Mouse (Mus musculus): ENCODE measurements at regions not wholly inside any gene's neighbourhood (a gene's known extent, or its start where the extent isn't known, plus 50 kb on each side); places are given as distances from the start of the nearest gene placed in this dataset.
"Not testable (repeated sequence)": the region's sequence is repeated elsewhere in the genome, so short reads cannot be mapped to it uniquely, and the experiment has no call there.

GRCm38 (mm10) chr13:5615327-5615726 is 246.0 kb upstream of the Klf6 start:
- H3K27ac ChIP-seq = no peak overlapping the region

GRCm38 (mm10) chr13:5628124-5628523 is 233.2 kb upstream of the Klf6 start:
- no peak for DNase-seq (ENCODE audit: low spot score)
- Histone ChIP-seq H3K9me3 (no peaks in the 10 kb centered on the region), H3K4me3 (no peak overlapping the region), H3K27ac (no peak overlapping the region), H3K4me1 (replicated peaks) (no peaks in the 10 kb centered on the region), H3K27me3 (ENCODE audit: insufficient read depth, poor library complexity, severe bottlenecking) (no peaks in the 10 kb centered on the region), H3K36me3 (no peaks in the 10 kb centered on the region)
- 46% methylated on average over 2 of the region's 2 CpGs for WGBS

More at GRCm38 (mm10) chr13:5615327-5615726, 246.0 kb upstream of the Klf6 start:
- no peaks in the 10 kb centered on the region for H3K27me3 ChIP-seq (ENCODE audit: insufficient read depth, poor library complexity, severe bottlenecking)
- no peaks in the 10 kb centered on the region for H3K4me1 ChIP-seq (replicated peaks)
- no peaks in the 10 kb centered on the region for H3K36me3 ChIP-seq
- WGBS = 87% methylated on average over 3 of the region's 3 CpGs
- no peaks in the 10 kb centered on the region for H3K9me3 ChIP-seq
- no peak for DNase-seq (ENCODE audit: low spot score)
- H3K4me3 ChIP-seq = no peak overlapping the region

- H3K4me3 ChIP-seq = no peak overlapping the region
- 86% methylated on average over 2 of the region's 2 CpGs for WGBS
- no peak for DNase-seq (ENCODE audit: low spot score)
These were observed 226.3 kb upstream of the Klf6 start for GRCm38 (mm10) chr13:5634960-5635359.

GRCm38 (mm10) chr13:5641743-5642510 is 219.4 kb upstream of the Klf6 start:
- WGBS = 91% methylated on average over 7 of the region's 7 CpGs
- no peaks in the 10 kb centered on the region for H3K27me3 ChIP-seq (ENCODE audit: insufficient read depth, poor library complexity, severe bottlenecking)
- no peaks in the 10 kb centered on the region for H3K4me1 ChIP-seq (replicated peaks)
- no peak for DNase-seq (ENCODE audit: low spot score)
- no peak overlapping the region for H3K27ac ChIP-seq
- no peaks in the 10 kb centered on the region for H3K36me3 ChIP-seq
- H3K4me3 ChIP-seq = no peak overlapping the region
- H3K9me3 ChIP-seq = no peaks in the 10 kb centered on the region

More at GRCm38 (mm10) chr13:5634960-5635359, 226.3 kb upstream of the Klf6 start:
- no peak overlapping the region for H3K27ac ChIP-seq
- no peaks in the 10 kb centered on the region for H3K36me3 ChIP-seq
- no peaks in the 10 kb centered on the region for H3K9me3 ChIP-seq
- H3K4me1 ChIP-seq (replicated peaks) = no peaks in the 10 kb centered on the region
- H3K27me3 ChIP-seq (ENCODE audit: insufficient read depth, poor library complexity, severe bottlenecking) = no peaks in the 10 kb centered on the region

GRCm38 (mm10) chr13:5648276-5648675 is 213.0 kb upstream of the Klf6 start:
- Histone ChIP-seq H3K4me3 (no peak overlapping the region), H3K9me3 (no peaks in the 10 kb centered on the region), H3K4me1 (replicated peaks) (no peaks in the 10 kb centered on the region), H3K27me3 (ENCODE audit: insufficient read depth, poor library complexity, severe bottlenecking) (no peaks in the 10 kb centered on the region), H3K27ac (no peak overlapping the region), H3K36me3 (no peaks in the 10 kb centered on the region)
- WGBS = 83% methylated on average over 4 of the region's 4 CpGs
- no peak for DNase-seq (ENCODE audit: low spot score)

- no peak overlapping the region for H3K4me3 ChIP-seq
- no peaks in the 10 kb centered on the region for H3K27me3 ChIP-seq (ENCODE audit: insufficient read depth, poor library complexity, severe bottlenecking)
- no peaks in the 10 kb centered on the region for H3K36me3 ChIP-seq
- no peak for DNase-seq (ENCODE audit: low spot score)
- 52% methylated on average over 5 of the region's 5 CpGs for WGBS
- no peak overlapping the region for H3K27ac ChIP-seq
- H3K4me1 ChIP-seq (replicated peaks) = no peaks in the 10 kb centered on the region
- H3K9me3 ChIP-seq = no peaks in the 10 kb centered on the region
These were observed 203.7 kb upstream of the Klf6 start for GRCm38 (mm10) chr13:5657556-5657955.

- DNase-seq (ENCODE audit: low spot score) = no peak
- Histone ChIP-seq H3K9me3 (no peaks in the 10 kb centered on the region), H3K27ac (no peak overlapping the region), H3K4me1 (replicated peaks) (no peaks in the 10 kb centered on the region), H3K4me3 (no peak overlapping the region), H3K27me3 (ENCODE audit: insufficient read depth, poor library complexity, severe bottlenecking) (no peaks in the 10 kb centered on the region), H3K36me3 (no peaks in the 10 kb centered on the region)
- 86% methylated on average over 3 of the region's 3 CpGs for WGBS
These were observed 194.9 kb upstream of the Klf6 start for GRCm38 (mm10) chr13:5666235-5667007.

GRCm38 (mm10) chr13:5675668-5676067 is 185.6 kb upstream of the Klf6 start:
- Histone ChIP-seq H3K27ac (no peak overlapping the region), H3K4me3 (no peak overlapping the region), H3K36me3 (no peaks in the 10 kb centered on the region), H3K4me1 (replicated peaks) (peaks cover 7% of the 10 kb centered on the region; the same call in 1 of the 2 replicates), H3K9me3 (no peaks in the 10 kb centered on the region), H3K27me3 (ENCODE audit: insufficient read depth, poor library complexity, severe bottlenecking) (no peaks in the 10 kb centered on the region)
- 24% methylated on average over 1 of the region's 1 CpGs for WGBS
- no peak for DNase-seq (ENCODE audit: low spot score)

GRCm38 (mm10) chr13:5690124-5690523 is 171.2 kb upstream of the Klf6 start:
- WGBS = 89% methylated on average over 4 of the region's 4 CpGs
- no peak for DNase-seq (ENCODE audit: low spot score)
- Histone ChIP-seq H3K27ac (no peak overlapping the region), H3K36me3 (no peaks in the 10 kb centered on the region), H3K4me3 (no peak overlapping the region), H3K27me3 (ENCODE audit: insufficient read depth, poor library complexity, severe bottlenecking) (no peaks in the 10 kb centered on the region), H3K9me3 (peaks cover 16% of the 10 kb centered on the region), H3K4me1 (replicated peaks) (no peaks in the 10 kb centered on the region)

- not testable (repeated sequence) for H3K4me1 ChIP-seq (replicated peaks); H3K27me3 ChIP-seq (ENCODE audit: insufficient read depth, poor library complexity, severe bottlenecking); H3K36me3 ChIP-seq; DNase-seq (ENCODE audit: low spot score); H3K27ac ChIP-seq; H3K4me3 ChIP-seq
- peaks cover 16% of the 10 kb centered on the region for H3K9me3 ChIP-seq
- WGBS = 85% methylated on average over 2 of the region's 2 CpGs
These were observed 170.6 kb upstream of the Klf6 start for GRCm38 (mm10) chr13:5690680-5691079.

- 87% methylated on average over 8 of the region's 8 CpGs for WGBS
- Histone ChIP-seq H3K4me1 (replicated peaks) (no peaks in the 10 kb centered on the region), H3K27ac (no peak overlapping the region), H3K36me3 (no peaks in the 10 kb centered on the region), H3K9me3 (peaks cover 16% of the 10 kb centered on the region), H3K4me3 (no peak overlapping the region), H3K27me3 (ENCODE audit: insufficient read depth, poor library complexity, severe bottlenecking) (no peaks in the 10 kb centered on the region)
- no peak for DNase-seq (ENCODE audit: low spot score)
These were observed 166.7 kb upstream of the Klf6 start for GRCm38 (mm10) chr13:5694626-5695025.

- 64% methylated on average over 3 of the region's 3 CpGs for WGBS
- H3K4me3 ChIP-seq; H3K36me3 ChIP-seq; H3K27ac ChIP-seq; H3K4me1 ChIP-seq (replicated peaks); H3K27me3 ChIP-seq (ENCODE audit: insufficient read depth, poor library complexity, severe bottlenecking); DNase-seq (ENCODE audit: low spot score): not testable (repeated sequence)
- H3K9me3 ChIP-seq = peaks cover 11% of the 10 kb centered on the region
These were observed 165.7 kb upstream of the Klf6 start for GRCm38 (mm10) chr13:5695581-5695980.

GRCm38 (mm10) chr13:5696377-5696776 is 164.9 kb upstream of the Klf6 start:
- Histone ChIP-seq H3K9me3 (peaks cover 4% of the 10 kb centered on the region; the same call in 1 of the 2 replicates), H3K27me3 (ENCODE audit: insufficient read depth, poor library complexity, severe bottlenecking) (no peaks in the 10 kb centered on the region), H3K4me3 (no peak overlapping the region), H3K36me3 (no peaks in the 10 kb centered on the region), H3K27ac (no peak overlapping the region), H3K4me1 (replicated peaks) (no peaks in the 10 kb centered on the region)
- no peak for DNase-seq (ENCODE audit: low spot score)
- WGBS = 8% methylated on average over 2 of the region's 2 CpGs
